Mouse (Mus musculus) stomach, embryonic 16.5 days (tissue): ENCODE data around the gene Rab34. TPM values are rescaled to one million over a fixed set of nuclear protein-coding genes. Genes with fewer than 3 reads are reported as not detected.

Experiments used
- ATAC-seq: fragments of 200-750 bp; cut with Nextera tagmentation; 2 replicates; pipeline ENCODE4 v1.8.0; 2017; ENCODE audit warnings: moderate number of reproducible peaks, moderate TSS enrichment; ENCODE audit not compliant: insufficient read depth, low FRiP score
- H3K27ac ChIP-seq: fragments of 300-500 bp; sonication (generic); 2 replicates; pipeline ENCODE4 v1.5.1; 2014; ENCODE audit warnings: low read length
- H3K27me3 ChIP-seq: fragments of 300-500 bp; sonication (generic); 2 replicates; pipeline ENCODE4 v1.6.1; 2014; ENCODE audit warnings: low read length, control low read depth, mixed read lengths; ENCODE audit not compliant: control insufficient read depth, insufficient read depth
- H3K36me3 ChIP-seq: fragments of 300-500 bp; sonication (generic); 2 replicates; pipeline ENCODE4 v1.6.1; 2014; ENCODE audit warnings: low read length; ENCODE audit not compliant: control insufficient read depth, insufficient read depth
- H3K4me1 ChIP-seq: fragments of 300-500 bp; sonication (generic); 2 replicates; pipeline ENCODE4 v1.6.1; 2014; ENCODE audit warnings: low read length, control low read depth, mixed read lengths; ENCODE audit not compliant: control insufficient read depth, insufficient read depth
- H3K4me2 ChIP-seq: fragments of 300-500 bp; sonication (generic); 2 replicates; pipeline ENCODE4 v1.6.1; 2014; ENCODE audit warnings: low read depth, low read length, mixed read lengths
- H3K4me3 ChIP-seq: fragments of 300-500 bp; sonication (generic); replicated peaks from 2 replicates; pipeline ENCODE4 v1.5.1; 2014; ENCODE audit warnings: mild to moderate bottlenecking, low read length
- H3K9ac ChIP-seq: fragments of 300-500 bp; sonication (generic); 2 replicates; pipeline ENCODE4 v1.6.1; 2014; ENCODE audit warnings: low read length
- H3K9me3 ChIP-seq: fragments of 300-500 bp; sonication (generic); replicated peaks from 2 replicates; pipeline ENCODE4 v1.6.1; 2016; ENCODE audit warnings: low read length, control low read depth; ENCODE audit not compliant: control insufficient read depth
- WGBS: fragments of 180-500 bp; shearing (Covaris S2); extraction: QIAGEN DNeasy Blood & Tissue Kit; methylation state at CpG from one replicate; pipeline ENCODE4 v1.1.7; 2014; 5-methylcytosine and 5-hydroxymethylcytosine counted together
- polyA plus RNA-seq: library from polyadenylated mRNA; unstranded; fragments of >200 nt; fragmentation: Nextera tagmentation; extraction: Ambion mirVana; gene quantifications from 2 replicates; pipeline ENCODE4 v1.2.1, GENCODE M21; 2015

Gene Rab34
- polyA plus RNA-seq, 1 experiment from 2014 or later, result 90.9 TPM

- H3K9ac ChIP-seq, result no peak overlapping the region
- H3K36me3 ChIP-seq, result no peaks in the 10 kb centered on the region
- H3K9me3 ChIP-seq, result no peaks in the 10 kb centered on the region
- no peak for ATAC-seq
- 43% methylated on average over 19 of the region's 19 CpGs for WGBS
- peak overlapping the region; percentile 20 for H3K4me3 ChIP-seq
- no peaks in the 10 kb centered on the region for H3K27me3 ChIP-seq
- H3K27ac ChIP-seq, result peak overlapping the region; percentile 36
- peak overlapping the region; percentile 44 for H3K4me2 ChIP-seq
- peaks cover 17% of the 10 kb centered on the region for H3K4me1 ChIP-seq
Measured at GRCm38 (mm10) chr11:78168541-78169468, 19.4 kb upstream of the Rab34 start.

GRCm38 (mm10) chr11:78170306-78170705 is 17.9 kb upstream of the Rab34 start:
- no peak for ATAC-seq
- Histone ChIP-seq H3K4me1 (peaks cover 17% of the 10 kb centered on the region), H3K27ac (no peak overlapping the region), H3K27me3 (no peaks in the 10 kb centered on the region), H3K9ac (no peak overlapping the region), H3K36me3 (no peaks in the 10 kb centered on the region), H3K4me2 (no peak overlapping the region), H3K9me3 (no peaks in the 10 kb centered on the region), H3K4me3 (no peak overlapping the region)
- WGBS, result 79% methylated on average over 15 of the region's 15 CpGs

DNA sequence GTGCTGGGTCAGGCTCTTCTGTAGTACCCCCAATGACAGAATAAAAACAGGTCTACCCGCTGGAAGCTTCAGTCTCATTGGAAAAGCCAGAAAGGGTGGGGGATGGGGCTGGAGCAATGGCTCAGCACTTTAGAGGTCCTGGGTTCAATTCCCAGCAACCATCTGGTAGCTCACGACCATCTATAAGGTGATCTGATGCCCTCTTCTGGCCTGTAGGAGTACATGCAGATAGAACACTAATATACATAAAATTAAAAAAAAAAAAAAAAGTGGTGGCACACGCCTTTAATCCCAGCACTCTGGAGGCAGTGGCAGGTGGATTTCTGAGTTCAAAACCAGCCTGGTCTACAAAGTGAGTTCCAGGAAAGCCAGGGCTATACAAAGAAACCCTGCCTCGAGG is 16.9 kb upstream of the Rab34 start:
- H3K36me3 ChIP-seq, result no peaks in the 10 kb centered on the region
- ATAC-seq, result no peak
- no peaks in the 10 kb centered on the region for H3K27me3 ChIP-seq
- H3K9me3 ChIP-seq, result no peaks in the 10 kb centered on the region
- H3K4me2 ChIP-seq, result no peak overlapping the region
- peaks cover 10% of the 10 kb centered on the region for H3K4me1 ChIP-seq
- WGBS, result 77% methylated on average over 4 of the region's 4 CpGs
- no peak overlapping the region for H3K27ac ChIP-seq
- H3K4me3 ChIP-seq, result no peak overlapping the region
- H3K9ac ChIP-seq, result no peak overlapping the region

DNA sequence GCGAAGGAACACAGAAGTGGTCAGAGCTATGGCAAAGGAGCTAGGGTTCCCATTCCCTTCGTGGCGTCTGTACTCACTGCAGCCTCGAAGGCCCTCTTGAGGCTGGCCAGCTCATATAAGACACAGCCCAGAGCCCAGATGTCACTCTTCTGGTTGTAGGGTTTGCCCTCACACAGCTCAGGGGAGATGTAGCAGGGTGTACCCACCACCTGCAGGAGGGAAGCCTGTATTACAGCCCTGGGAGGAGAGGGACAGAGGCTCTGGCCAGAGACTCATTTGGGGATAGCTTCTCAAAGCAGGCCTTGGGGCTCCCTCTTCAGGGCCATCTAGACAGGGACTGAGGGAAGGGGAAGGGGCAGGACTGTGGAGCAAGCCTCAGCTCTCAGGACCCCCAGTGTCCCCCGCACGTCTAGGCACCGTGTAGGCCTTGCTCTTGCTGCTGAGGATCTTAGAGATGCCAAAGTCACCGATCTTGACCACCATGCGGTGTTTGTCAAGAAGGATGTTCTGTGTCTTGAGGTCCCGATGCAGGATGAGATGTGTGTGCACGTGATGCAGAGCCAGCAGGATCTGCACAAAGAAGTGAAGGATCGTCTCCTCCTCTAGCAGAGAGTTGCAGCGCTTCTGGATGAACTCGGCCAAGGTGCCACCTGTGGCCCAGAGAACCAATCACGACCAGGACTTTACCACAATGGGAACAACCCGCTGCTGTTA is 16.0 kb upstream of the Rab34 start:
- Histone ChIP-seq H3K9me3 (no peaks in the 10 kb centered on the region), H3K27me3 (no peaks in the 10 kb centered on the region), H3K4me2 (no peak overlapping the region), H3K36me3 (no peaks in the 10 kb centered on the region), H3K27ac (no peak overlapping the region), H3K4me3 (no peak overlapping the region), H3K9ac (no peak overlapping the region), H3K4me1 (peaks cover 15% of the 10 kb centered on the region)
- 82% methylated on average over 16 of the region's 16 CpGs for WGBS
- ATAC-seq, result no peak

- Histone ChIP-seq H3K36me3 (no peaks in the 10 kb centered on the region), H3K9ac (no peak overlapping the region), H3K9me3 (no peaks in the 10 kb centered on the region), H3K4me2 (no peak overlapping the region), H3K4me1 (peaks cover 20% of the 10 kb centered on the region), H3K27ac (no peak overlapping the region), H3K27me3 (no peaks in the 10 kb centered on the region), H3K4me3 (no peak overlapping the region)
- ATAC-seq, result no peak
- 82% methylated on average over 19 of the region's 19 CpGs for WGBS
Measured at GRCm38 (mm10) chr11:78172748-78173383, 15.4 kb upstream of the Rab34 start.

DNA sequence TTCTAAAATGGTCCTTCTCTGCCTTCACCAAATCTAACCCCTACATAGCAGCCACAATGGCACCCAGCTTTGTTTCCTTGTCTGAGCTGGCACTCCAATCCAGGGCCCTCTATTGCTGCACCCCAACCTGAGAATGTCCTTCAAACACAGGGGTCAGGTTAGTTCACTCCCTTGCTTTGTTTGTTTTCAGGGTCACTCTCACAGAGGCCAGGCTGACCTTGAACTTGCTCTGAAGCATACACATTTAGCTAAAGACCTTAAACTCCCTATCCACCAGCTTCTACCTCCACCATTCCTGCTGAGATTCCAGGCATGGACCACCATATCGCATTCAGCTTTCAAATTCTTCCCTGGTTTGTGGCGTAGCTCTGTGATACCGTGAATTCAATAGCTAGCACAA is 13.7 kb upstream of the Rab34 start:
- no peak overlapping the region for H3K4me2 ChIP-seq
- ATAC-seq, result no peak
- H3K4me1 ChIP-seq, result peaks cover 28% of the 10 kb centered on the region
- H3K36me3 ChIP-seq, result no peaks in the 10 kb centered on the region
- WGBS, result 86% methylated on average over 3 of the region's 3 CpGs
- no peak overlapping the region for H3K9ac ChIP-seq
- H3K27ac ChIP-seq, result no peak overlapping the region
- H3K4me3 ChIP-seq, result no peak overlapping the region
- H3K9me3 ChIP-seq, result no peaks in the 10 kb centered on the region
- no peaks in the 10 kb centered on the region for H3K27me3 ChIP-seq

- WGBS, result under 1% methylated on average over 9 of the region's 10 CpGs
- Histone ChIP-seq H3K36me3 (0 out of 2 replicates have a peak, but pooled peaks cover 5% of the 10 kb centered on the region), H3K27me3 (no peaks in the 10 kb centered on the region), H3K4me2 (peak overlapping the region; percentile 94), H3K9me3 (no peaks in the 10 kb centered on the region), H3K4me3 (peak overlapping the region; percentile 70), H3K27ac (peak overlapping the region; percentile 99), H3K9ac (peak overlapping the region; percentile 88), H3K4me1 (peaks cover 42% of the 10 kb centered on the region)
- ATAC-seq, result no peak
Measured at GRCm38 (mm10) chr11:78175771-78176401, 12.3 kb upstream of the Rab34 start.

DNA sequence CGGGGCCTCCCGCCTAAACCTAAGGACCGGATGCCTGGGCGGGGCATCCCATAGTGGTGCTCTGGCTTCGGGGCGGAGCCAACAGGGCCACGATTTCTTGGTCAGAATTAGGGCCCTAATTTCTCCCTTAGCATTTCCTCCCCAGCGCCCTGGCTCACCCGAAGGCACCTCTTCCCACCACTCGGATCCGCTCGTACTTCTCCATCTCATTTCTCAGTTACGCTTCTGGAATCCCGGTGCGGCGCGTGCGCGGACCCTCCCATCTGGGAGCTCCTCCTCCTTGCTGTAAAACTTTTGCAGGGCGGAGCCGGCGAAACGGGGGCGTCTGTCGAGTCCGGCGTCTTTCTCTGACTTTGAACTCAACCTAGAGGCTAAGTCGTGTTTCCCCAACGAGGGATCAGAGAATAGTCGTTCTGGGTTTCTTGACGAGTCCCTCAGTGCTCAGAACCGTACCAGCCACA is 11.8 kb upstream of the Rab34 start, which contains the start of the genes Nek8 and Tlcd1:
Nek8 (minus strand) TSS at position 274 of the 461 bp plus-strand sequence.
Tlcd1 (plus strand) TSS at position 310 of the 461 bp plus-strand sequence.
- Histone ChIP-seq H3K9ac (peak within 1 kb of the TSS; percentile 88), H3K36me3 (0 out of 2 replicates have a peak, but pooled peaks cover 5% of the 10 kb centered on the region), H3K9me3 (no peaks in the 10 kb centered on the region), H3K27ac (peak within 1 kb of the TSS; percentile 99), H3K27me3 (no peaks in the 10 kb centered on the region), H3K4me3 (peak within 1 kb of the TSS; percentile 70), H3K4me2 (peak within 1 kb of the TSS; percentile 94), H3K4me1 (peaks cover 45% of the 10 kb centered on the region)
- under 1% methylated on average over 32 of the region's 32 CpGs for WGBS
- peak; percentile 67 for ATAC-seq
